Mouse (Mus musculus): ENCODE data around the gene 2010111I01Rik.
A peak's percentile ranks its signal among the peaks of the same experiment; 100 is the strongest.
"Not testable (repeated sequence)": the region's sequence is repeated elsewhere in the genome, so short reads cannot be mapped to it uniquely, and the experiment has no call there.

The 2010111I01Rik gene

GRCm38 (mm10) chr13:62964640-62965311, at the start of gene 2010111I01Rik:
Gene 2010111I01Rik, plus strand, starts transcription at chr13:62964893.
- DNase-seq (ENCODE audit: extremely low spot score), result peak; percentile 97

- DNase-seq (ENCODE audit: extremely low spot score), result no peak
These were observed 48.0 kb upstream of the 2010111I01Rik start for GRCm38 (mm10) chr13:62916675-62917074.

GRCm38 (mm10) chr13:62917416-62918110, 47.1 kb upstream of the 2010111I01Rik start:
- no peak for DNase-seq (ENCODE audit: extremely low spot score)

- peak; percentile 66 for DNase-seq (ENCODE audit: extremely low spot score)
These were observed 44.9 kb upstream of the 2010111I01Rik start for GRCm38 (mm10) chr13:62919647-62920341.

- no peak for DNase-seq (ENCODE audit: extremely low spot score)
These were observed 42.0 kb upstream of the 2010111I01Rik start for GRCm38 (mm10) chr13:62922645-62923044.

- no peak for DNase-seq (ENCODE audit: extremely low spot score)
These were observed 41.5 kb upstream of the 2010111I01Rik start for GRCm38 (mm10) chr13:62923182-62923581.

- peak; percentile 49 for DNase-seq (ENCODE audit: extremely low spot score)
These were observed 38.2 kb upstream of the 2010111I01Rik start for GRCm38 (mm10) chr13:62926479-62926878.

- no peak for DNase-seq (ENCODE audit: extremely low spot score)
These were observed 37.2 kb upstream of the 2010111I01Rik start for GRCm38 (mm10) chr13:62927470-62927869.

GRCm38 (mm10) chr13:62929144-62929543, 35.5 kb upstream of the 2010111I01Rik start:
- DNase-seq (ENCODE audit: extremely low spot score), result not testable (repeated sequence)

GRCm38 (mm10) chr13:62929766-62930389, 34.8 kb upstream of the 2010111I01Rik start:
- no peak for DNase-seq (ENCODE audit: extremely low spot score)

- DNase-seq (ENCODE audit: extremely low spot score), result no peak
These were observed 32.2 kb upstream of the 2010111I01Rik start for GRCm38 (mm10) chr13:62932452-62932851.

GRCm38 (mm10) chr13:62939371-62939770, 25.3 kb upstream of the 2010111I01Rik start:
- no peak for DNase-seq (ENCODE audit: extremely low spot score)

GRCm38 (mm10) chr13:62939797-62940196, 24.9 kb upstream of the 2010111I01Rik start:
- DNase-seq (ENCODE audit: extremely low spot score), result no peak

- DNase-seq (ENCODE audit: extremely low spot score), result no peak
These were observed 24.0 kb upstream of the 2010111I01Rik start for GRCm38 (mm10) chr13:62940721-62941120.

- no peak for DNase-seq (ENCODE audit: extremely low spot score)
These were observed 23.2 kb upstream of the 2010111I01Rik start for GRCm38 (mm10) chr13:62941341-62942005.

GRCm38 (mm10) chr13:62943274-62943830, 21.3 kb upstream of the 2010111I01Rik start:
- no peak for DNase-seq (ENCODE audit: extremely low spot score)

GRCm38 (mm10) chr13:62944109-62944508, 20.6 kb upstream of the 2010111I01Rik start:
- DNase-seq (ENCODE audit: extremely low spot score), result no peak

GRCm38 (mm10) chr13:62949560-62950188, 15.0 kb upstream of the 2010111I01Rik start:
- no peak for DNase-seq (ENCODE audit: extremely low spot score)

GRCm38 (mm10) chr13:62951606-62952005, 13.1 kb upstream of the 2010111I01Rik start:
- no peak for DNase-seq (ENCODE audit: extremely low spot score)

- no peak for DNase-seq (ENCODE audit: extremely low spot score)
These were observed 12.6 kb upstream of the 2010111I01Rik start for GRCm38 (mm10) chr13:62952047-62952446.

GRCm38 (mm10) chr13:62952624-62953023, 12.1 kb upstream of the 2010111I01Rik start:
- no peak for DNase-seq (ENCODE audit: extremely low spot score)

All from embryo, embryonic 9.5 days (tissue).